Mouse (Mus musculus) embryonic fibroblast, embryonic 13.5 days (primary cell): ENCODE data around the gene Cd93.

Experiments used
- CTCF ChIP-seq: IDR thresholded peaks from 2 replicates; pipeline ENCODE4 v1.5.1; 2011; ENCODE audit warnings: mild to moderate bottlenecking, control low read depth, low read length, moderate library complexity, borderline replicate concordance; ENCODE audit not compliant: insufficient read depth
- POLR2A ChIP-seq: IDR thresholded peaks from 2 replicates; pipeline ENCODE4 v1.6.1; 2011; ENCODE audit warnings: low read depth, mild to moderate bottlenecking, control low read depth, low read length, moderate library complexity

DNA sequence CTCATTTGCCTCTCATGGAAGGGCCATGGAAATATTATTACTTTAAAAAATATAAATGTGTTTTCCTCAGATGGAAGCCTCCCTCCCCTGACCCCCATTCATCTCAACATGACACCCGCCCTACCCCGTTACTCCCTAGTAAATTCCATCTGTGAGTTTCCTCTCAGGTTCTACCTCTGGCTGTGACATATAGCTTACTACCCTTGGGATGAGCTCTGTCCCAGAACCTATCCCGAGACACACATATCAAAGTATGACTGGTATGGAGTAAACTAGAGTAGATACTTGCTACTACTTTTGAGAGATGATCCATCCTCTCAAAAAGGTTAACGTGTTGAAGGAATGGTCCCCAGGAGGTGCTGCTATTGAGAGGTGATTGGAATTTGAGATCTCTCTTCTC lies 42.2 kb upstream of the Cd93 start:
- no peak for TF ChIP-seq CTCF
- no peak for TF ChIP-seq POLR2A
